In genomic region chrX:140540500-140541114, GRCm38 (mm10) we compare ENCODE assay signal across 9 mouse cellular contexts. TPM values are rescaled to one million over a fixed set of nuclear protein-coding genes. Genes with fewer than 3 reads are reported as not detected.
DNase-seq lines count a peak whose midpoint lies in the region; ATAC-seq and TF ChIP-seq lines count a peak whose summit lies in the region.
"Had no signal": no experiment of that assay in that cellular context is flagged by ENCODE, and none has a peak within 500 bp of the region (broad histone marks: within the 10 kb centered on the region; RNA-seq: fewer than 3 reads in every experiment).

No protein-coding gene starts in this region.

- H3K9me3 ChIP-seq in kidney, embryonic 14.5 days (ENCODE audit: control insufficient read depth, low read length) = no peaks in the 10 kb centered on the region
- no peaks in the 10 kb centered on the region for H3K9me3 ChIP-seq in CH12.LX (replicated peaks; ENCODE audit: low read length)
- H3K9me3 ChIP-seq in neural tube, embryonic 15.5 days (replicated peaks) = no peaks in the 10 kb centered on the region
- H3K9me3 ChIP-seq: embryonic facial prominence, embryonic 12.5 days had no signal

- H3K9ac ChIP-seq in kidney, embryonic 14.5 days (ENCODE audit: low read depth, low read length) = 0 out of 2 replicates have a peak overlapping the region, but pooled peaks have one; percentile 7
- H3K9ac ChIP-seq in CH12.LX (ENCODE audit: insufficient read depth, low read depth) = peak overlapping the region; percentile 96
- H3K9ac ChIP-seq in neural tube, embryonic 15.5 days (replicated peaks) = no peak overlapping the region

- no peak for ATAC-seq in kidney, embryonic 14.5 days (ENCODE audit: low FRiP score, low TSS enrichment)
- no peak for ATAC-seq in neural tube, embryonic 15.5 days (ENCODE audit: low FRiP score)
- no peak for ATAC-seq in erythroid progenitor cell, adult 5-6 weeks (replicated peaks; ENCODE audit: low FRiP score, poor library complexity, severe bottlenecking)
- ATAC-seq in erythroblast, adult 5-6 weeks (replicated peaks; ENCODE audit: low FRiP score, poor library complexity, severe bottlenecking) = no peak

- no peak for TF ChIP-seq CTCF in CH12.LX (conservative IDR thresholded peaks at IDR 0.05 in 1 of 2, IDR thresholded peaks at IDR 0.05 in 1 of 2; ENCODE audit: low read depth in 2 of 2, low read length in 2 of 2)
- TF ChIP-seq CTCF in cortical plate, adult 2 months (IDR thresholded peaks at IDR 0.05; ENCODE audit: extremely low read depth, insufficient read depth, low read length) = no peak

- H3K27ac ChIP-seq in kidney, embryonic 14.5 days (ENCODE audit: low read depth, low read length) = no peak overlapping the region
- H3K27ac ChIP-seq in CH12.LX (ENCODE audit: insufficient read depth, low read depth) = peak overlapping the region; percentile 48; the same call in 1 of the 2 replicates
- no peak overlapping the region for H3K27ac ChIP-seq in cortical plate, adult 2 months (ENCODE audit: insufficient read depth, low read length)
- no peak overlapping the region for H3K27ac ChIP-seq in neural tube, embryonic 15.5 days (replicated peaks)

- peaks cover 8% of the 10 kb centered on the region for H3K79me2 ChIP-seq in CH12.LX (replicated peaks; ENCODE audit: control insufficient read depth, extremely low read depth, insufficient read depth, poor library complexity, severe bottlenecking)

- DNase-seq in kidney, postnatal 36 days = no peak
- DNase-seq in CH12.LX (ENCODE audit: extremely low read depth) = no peak
- DNase-seq: kidney, postnatal 25 days had no signal

- in situ Hi-C loops in CH12.LX (cut with MboI; ENCODE audit: low pct_ligation_motif_present, low pct_unique_long_range_greater_than_20kb, low sequenced_read_pairs) = no loop called here

- H3K36me3 ChIP-seq in kidney, embryonic 14.5 days (ENCODE audit: control insufficient read depth, insufficient read depth, low read length) = peaks cover 3% of the 10 kb centered on the region; the same call in 1 of the 2 replicates
- H3K36me3 ChIP-seq in CH12.LX (replicated peaks in 1 of 2; ENCODE audit: control insufficient read depth in 1 of 2, insufficient read depth in 1 of 2, low read length in 1 of 2) = peaks cover 4 to 5% of the 10 kb centered on the region in 2 experiments
- no peaks in the 10 kb centered on the region for H3K36me3 ChIP-seq in neural tube, embryonic 15.5 days

- no peak overlapping the region for H3K4me3 ChIP-seq in kidney, embryonic 14.5 days (ENCODE audit: low read length)
- H3K4me3 ChIP-seq in CH12.LX (replicated peaks in 1 of 3; ENCODE audit: low read depth in 2 of 3, low read length in 2 of 3, poor library complexity in 1 of 3) = peak overlapping the region; percentile 49 to 70 (median 62)
- peak overlapping the region; percentile 81 for H3K4me3 ChIP-seq in cortical plate, adult 2 months (ENCODE audit: insufficient read depth, low read length)
- no peak overlapping the region for H3K4me3 ChIP-seq in neural tube, embryonic 15.5 days (replicated peaks)

- TF ChIP-seq EP300 in CH12.LX (IDR thresholded peaks at IDR 0.05; ENCODE audit: low read length) = no peak

- 90% methylated on average over 15 of the region's 15 CpGs for WGBS in kidney, embryonic 14.5 days
- WGBS in neural tube, embryonic 15.5 days = 89% methylated on average over 15 of the region's 15 CpGs

- TF ChIP-seq RAD21 in CH12.LX (IDR thresholded peaks at IDR 0.05; ENCODE audit: low read depth, low read length) = no peak

- dilution Hi-C loops in CH12.LX (cut with MboI; ENCODE audit: extremely low pct_ligation_motif_present, extremely low pct_unique_long_range_greater_than_20kb, low sequenced_read_pairs) = no loop called here

- H3K27me3 ChIP-seq in kidney, embryonic 14.5 days (ENCODE audit: control insufficient read depth, insufficient read depth, low read length) = no peaks in the 10 kb centered on the region
- H3K27me3 ChIP-seq in CH12.LX (replicated peaks) = no peaks in the 10 kb centered on the region
- peaks cover 34% of the 10 kb centered on the region for H3K27me3 ChIP-seq in neural tube, embryonic 15.5 days (replicated peaks)

- H3K4me2 ChIP-seq in kidney, embryonic 14.5 days (replicated peaks; ENCODE audit: low read depth, low read length) = no peak overlapping the region
- H3K4me2 ChIP-seq in CH12.LX (ENCODE audit: insufficient read depth, low read depth, poor library complexity, severe bottlenecking) = peak overlapping the region; percentile 77; the same call in 1 of the 2 replicates
- 0 out of 2 replicates have a peak overlapping the region, but pooled peaks have one; percentile 60 for H3K4me2 ChIP-seq in neural tube, embryonic 15.5 days

- H3K4me1 ChIP-seq in kidney, embryonic 14.5 days (ENCODE audit: control insufficient read depth, insufficient read depth, low read length) = no peaks in the 10 kb centered on the region
- peaks cover 8 to 62% of the 10 kb centered on the region in 2 experiments; a peak in 3 of 4 replicates for H3K4me1 ChIP-seq in CH12.LX (ENCODE audit: control insufficient read depth in 1 of 2, insufficient read depth in 2 of 2)
- H3K4me1 ChIP-seq in cortical plate, adult 2 months (ENCODE audit: control insufficient read depth, insufficient read depth, low read length) = no peaks in the 10 kb centered on the region
- H3K4me1 ChIP-seq in neural tube, embryonic 15.5 days = peaks cover 9% of the 10 kb centered on the region
- H3K4me1 ChIP-seq: embryonic facial prominence, embryonic 12.5 days had no signal

- no peak for TF ChIP-seq POLR2A in CH12.LX (IDR thresholded peaks at IDR 0.05; ENCODE audit: low read depth, low read length)
- no peak for TF ChIP-seq POLR2A in cortical plate, adult 2 months (IDR thresholded peaks at IDR 0.05; ENCODE audit: extremely low read depth, insufficient read depth, low read length)

TF ChIP-seq in CH12.LX, 34 proteins besides CTCF, POLR2A, EP300 and RAD21:
- TF ChIP-seq MEF2A (IDR thresholded peaks at IDR 0.05; ENCODE audit: borderline replicate concordance, low read depth, low read length) (no peak), ELF1 (IDR thresholded peaks at IDR 0.05; ENCODE audit: low read depth, low read length) (peak; percentile 22; the same call in 1 of the 2 replicates), CHD1 (IDR thresholded peaks at IDR 0.05; ENCODE audit: low read depth, low read length) (no peak), SIN3A (IDR thresholded peaks at IDR 0.05; ENCODE audit: low read length) (no peak), JUND (conservative IDR thresholded peaks at IDR 0.05; ENCODE audit: low read depth, low read length) (no peak), MAZ (IDR thresholded peaks at IDR 0.05; ENCODE audit: low read depth, low read length) (no peak)
TF ChIP-seq in CH12.LX: peak in this region for 1.

RNA-seq across cellular contexts. Expression of gene Tsc22d3, which starts 59.9 kb away (rescaled TPM):
- 77.8 and 90.2 TPM in 2 replicates for polyA plus RNA-seq in kidney, embryonic 14.5 days (2014; fragmentation: Nextera tagmentation; extraction: Ambion mirVana)
- 6.9 and 15.2 TPM in 2 replicates for total RNA-seq in CH12.LX (2012; rRNA removed)
- 28.7 and 32.8 TPM in 2 replicates for total RNA-seq in CH12.LX (2014; rRNA removed)
- 8.2 and 8.4 TPM in 2 replicates for polyA plus RNA-seq in CH12.LX (2012; ENCODE audit: insufficient read length, low read depth)
- polyA plus RNA-seq in cortical plate, adult 2 months (2012; rRNA removed) = 115 and 119 TPM in 2 replicates
- 128 and 132 TPM in 2 replicates for polyA plus RNA-seq in neural tube, embryonic 15.5 days (2015; fragmentation: Nextera tagmentation; extraction: Ambion mirVana)
- 7.1 and 15.9 TPM in 2 replicates for total RNA-seq in erythroid progenitor cell, adult 5-6 weeks (2015; ENCODE audit: low replicate concordance)
- 4.9 and 15.8 TPM in 2 replicates for total RNA-seq in erythroid progenitor cell, adult 5-6 weeks (2017; ENCODE audit: low replicate concordance)
- 12.7 and 16.1 TPM in 2 replicates for total RNA-seq in erythroblast, adult 5-6 weeks (2015; ENCODE audit: low replicate concordance)
- total RNA-seq in erythroblast, adult 5-6 weeks (2017; ENCODE audit: low replicate concordance) = 12.3 and 14.6 TPM in 2 replicates

Comparison
In these comparisons a context has a peak if more than half of its experiments do, and no peak if none do; other contexts are left out.
1. H3K4me3 ChIP-seq: peak in CH12.LX (3 of 3) and cortical plate, adult 2 months (single experiment); none in kidney, embryonic 14.5 days (single experiment) and neural tube, embryonic 15.5 days (single experiment).